Mouse (Mus musculus) kidney, adult 2 months (tissue): ENCODE measurements around the gene Rad54l2.

ENCODE experiments used
- CTCF ChIP-seq: fragments of 200-500 bp; conservative IDR thresholded peaks from 2 replicates; pipeline ENCODE4 v1.5.1; 2011; ENCODE audit warnings: low read depth, mild to moderate bottlenecking, control low read depth, low read length, moderate library complexity, mixed read lengths; ENCODE audit not compliant: insufficient read depth, insufficient read length
- POLR2A ChIP-seq: fragments of 200-500 bp; IDR thresholded peaks from one replicate; pipeline ENCODE4 v1.6.1; 2011; ENCODE audit warnings: low read depth, low read length, control low read depth

DNA sequence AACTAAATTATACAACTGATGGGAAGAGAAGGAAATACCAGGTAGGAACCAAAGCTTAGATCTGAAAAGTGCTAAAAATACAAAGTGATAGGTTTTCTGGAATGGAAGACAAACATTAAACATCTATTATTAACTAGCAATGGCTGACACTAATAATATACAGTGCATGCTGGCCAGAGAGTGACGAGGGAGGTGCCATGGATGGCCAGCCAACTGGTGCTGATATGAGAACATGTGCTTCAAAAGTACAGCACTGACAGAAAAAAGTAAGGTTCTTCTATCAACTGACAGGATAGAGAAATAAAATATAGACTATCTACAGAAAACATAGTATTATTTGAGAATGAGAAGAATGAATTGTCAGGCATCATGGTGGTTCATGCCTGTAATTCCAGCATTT is 12.9 kb downstream of the Rad54l2 start:
- TF ChIP-seq POLR2A, result no peak
- TF ChIP-seq CTCF, result no peak
